Mouse (Mus musculus) A20 (cell line): ENCODE results near the gene Sik2.

Source experiments
- DNase-seq: peaks from one replicate; pipeline ENCODE4 v3.0.0-alpha.2; 2011; ENCODE audit warnings: low read depth, low spot score

The Sik2 gene

DNA sequence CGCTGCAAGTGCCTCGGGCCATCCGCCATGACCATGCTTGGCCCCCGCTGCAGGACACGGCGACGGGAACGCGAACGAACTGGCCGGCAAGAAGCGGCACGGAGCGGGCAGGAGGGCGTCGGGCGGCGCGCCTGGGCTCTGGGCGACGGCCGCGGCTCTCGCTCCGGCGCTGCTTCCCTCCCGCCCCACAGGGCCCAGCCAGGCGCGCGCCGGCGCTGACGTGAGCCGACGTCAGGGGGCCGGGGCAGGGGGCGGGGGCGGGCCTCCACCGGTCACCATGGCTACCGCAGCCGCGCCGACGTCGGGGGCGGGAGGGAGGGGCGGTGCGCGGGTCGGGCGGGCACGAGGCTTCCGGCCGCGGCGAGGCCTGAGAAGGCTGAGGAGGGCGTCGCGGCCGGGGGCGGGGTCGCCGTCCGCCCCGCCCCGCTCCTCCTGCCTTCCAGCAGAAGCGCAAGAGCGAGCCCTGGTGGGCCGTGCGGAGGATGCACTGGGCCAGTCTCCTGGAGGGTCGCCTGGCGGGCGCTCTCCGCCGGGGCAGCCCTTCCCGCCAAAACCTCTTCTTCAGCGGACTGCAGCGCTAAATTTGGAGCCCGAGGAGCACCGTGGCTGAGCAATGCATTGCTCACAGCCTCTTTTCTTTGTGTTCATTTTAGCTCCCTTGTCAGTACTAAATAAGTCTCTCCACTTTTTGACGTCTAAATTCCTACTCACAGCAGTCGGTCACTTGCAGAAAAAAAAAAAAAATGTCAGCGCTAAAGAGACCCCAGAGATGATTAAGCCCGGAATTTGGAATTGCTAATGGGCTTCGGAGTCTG is at the start of gene Sik2:
Gene Sik2, minus strand, starts transcription at position 233 of the 815 bp plus-strand sequence.
- DNase-seq: peak; percentile 95

DNA sequence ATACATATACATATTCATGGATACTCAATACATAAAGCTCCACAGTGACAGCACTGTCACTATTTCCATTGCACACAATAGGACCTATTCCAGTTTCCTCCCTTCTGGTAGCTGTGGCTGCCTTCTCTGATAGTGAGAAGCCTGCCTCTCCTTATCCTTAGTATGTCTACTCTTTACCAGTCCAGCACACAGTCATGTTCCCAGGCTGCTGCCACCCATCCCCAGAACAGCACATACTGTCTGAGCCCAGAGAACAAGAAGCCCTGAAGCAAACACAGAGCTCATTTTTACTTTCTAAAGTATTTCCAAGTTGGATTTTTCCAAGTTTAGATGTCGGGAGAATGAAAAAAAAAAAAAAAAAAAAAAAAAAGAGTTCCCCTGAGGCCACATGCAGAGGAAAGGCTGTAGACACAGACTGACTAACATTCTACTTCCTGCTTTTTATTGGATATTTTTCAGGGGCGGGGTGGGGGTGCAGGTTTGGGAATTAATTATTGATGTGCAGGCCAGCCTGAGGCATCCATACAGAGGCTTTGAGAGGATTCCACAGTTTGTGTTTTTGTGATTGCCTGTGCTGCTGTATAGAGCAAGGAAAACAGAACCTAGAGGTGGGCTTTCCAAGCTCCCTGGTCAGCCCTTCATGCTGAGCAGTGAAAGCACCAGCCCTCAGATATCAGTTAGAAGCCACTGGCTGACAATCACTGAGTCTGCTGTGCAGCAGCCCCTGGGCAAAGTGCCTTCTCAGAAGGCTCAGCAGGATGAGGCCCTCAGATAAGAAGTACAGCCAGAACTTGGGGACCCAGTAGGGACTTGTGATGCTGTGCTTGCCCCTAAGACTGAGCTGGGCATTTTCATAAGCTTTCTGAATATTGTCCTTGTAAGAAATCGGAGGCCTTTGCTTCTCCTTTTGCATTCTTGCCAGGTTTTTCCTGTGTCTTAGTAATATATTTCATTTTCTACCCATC is 47.8 kb upstream of the Sik2 start:
- no peak for DNase-seq

DNA sequence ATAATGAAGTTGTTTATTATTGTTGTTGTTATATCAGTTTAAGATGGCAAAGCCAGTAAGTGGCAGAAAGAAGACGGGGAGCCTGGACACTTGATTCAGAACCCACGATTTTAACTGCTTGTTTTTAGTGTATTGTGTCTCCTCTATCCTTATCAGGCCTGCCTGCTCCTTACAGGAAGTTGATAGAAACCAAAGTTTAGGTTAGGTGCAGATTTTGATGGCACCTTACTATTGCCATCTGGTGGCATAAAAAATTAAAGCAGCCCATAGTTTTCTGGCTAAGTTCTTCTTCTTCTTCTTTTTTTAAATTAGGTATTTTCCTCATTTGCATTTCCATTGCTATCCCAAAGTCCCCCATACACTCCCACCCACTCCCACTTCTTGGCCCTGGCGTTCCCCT is 43.3 kb upstream of the Sik2 start:
- DNase-seq: peak; percentile 54

DNA sequence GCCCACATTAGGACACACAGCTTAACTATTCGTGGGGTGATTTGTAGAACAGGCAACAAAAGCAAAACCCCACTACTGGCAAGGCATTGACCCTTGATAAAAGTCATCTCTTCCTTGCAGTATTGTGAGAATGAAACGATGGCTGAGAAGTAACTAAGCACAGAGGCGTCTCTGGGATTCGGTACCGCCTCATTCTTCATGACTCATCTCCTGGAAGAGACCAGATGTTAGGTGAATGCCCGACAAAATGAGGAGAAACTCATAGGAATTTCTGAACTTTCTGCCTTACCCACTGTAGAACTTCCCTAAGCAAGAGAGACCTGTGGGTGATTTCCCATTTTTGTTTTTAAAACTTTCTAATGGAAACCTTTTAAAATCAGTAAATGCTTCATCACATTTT is 33.3 kb upstream of the Sik2 start:
- no peak for DNase-seq

DNA sequence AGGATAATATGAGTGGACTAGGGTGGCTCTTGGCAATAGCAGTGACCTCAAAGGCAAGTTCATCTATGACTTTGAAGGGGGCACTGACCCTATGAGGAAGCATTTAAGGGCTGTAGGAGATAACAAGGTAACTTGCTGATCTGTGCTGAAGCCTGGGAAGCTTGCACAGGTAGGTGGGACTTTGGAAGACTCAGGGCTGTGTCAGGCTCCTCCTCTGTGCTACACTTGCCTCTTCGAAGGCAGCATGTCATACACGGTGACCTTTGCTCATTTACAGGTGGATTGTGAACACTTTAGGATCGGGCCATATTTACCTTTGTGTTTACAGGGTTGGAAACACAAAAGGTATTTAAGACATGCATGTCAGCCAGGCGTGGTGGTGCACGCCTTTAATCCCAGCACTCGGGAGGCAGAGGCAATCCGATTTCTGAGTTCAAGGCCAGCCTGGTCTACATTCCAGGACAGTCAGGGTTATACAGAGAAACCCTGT is 32.7 kb upstream of the Sik2 start:
- DNase-seq: no peak

DNA sequence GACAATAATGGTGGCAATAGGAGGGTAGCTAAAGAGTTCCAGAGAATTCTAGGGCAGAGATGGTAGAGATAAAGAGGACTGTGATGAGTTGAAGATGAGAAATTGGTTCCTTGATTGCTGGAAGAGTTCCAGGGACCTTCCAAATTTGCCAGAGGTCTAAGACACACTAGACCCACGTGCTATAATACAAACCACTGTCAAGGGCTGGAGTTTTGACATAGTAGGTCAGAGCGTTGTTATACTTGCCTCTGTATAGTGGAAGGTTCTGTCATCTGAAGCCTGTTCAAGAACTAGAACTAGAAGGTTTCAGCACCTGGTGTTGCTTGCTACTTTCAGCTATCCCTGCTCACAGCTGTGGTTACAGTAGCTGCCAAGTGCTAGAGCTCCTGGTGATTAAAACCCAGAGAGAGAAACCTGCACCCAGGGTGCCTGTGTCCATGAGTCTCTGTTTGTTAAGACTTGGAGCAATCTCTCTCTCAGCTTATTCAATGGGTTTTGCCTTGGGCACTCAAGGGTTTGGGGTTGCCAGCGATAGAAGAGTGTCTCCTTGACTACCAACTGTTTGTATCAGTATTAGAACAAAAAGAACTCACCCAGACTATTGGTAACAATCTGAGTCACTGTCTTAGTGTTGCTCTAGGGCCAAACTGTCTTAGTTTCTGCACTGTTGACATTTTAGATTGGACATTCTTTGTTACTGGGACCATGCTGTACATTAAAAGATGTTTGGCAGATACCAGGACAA is 24.1 kb upstream of the Sik2 start:
- DNase-seq: peak; percentile 24

DNA sequence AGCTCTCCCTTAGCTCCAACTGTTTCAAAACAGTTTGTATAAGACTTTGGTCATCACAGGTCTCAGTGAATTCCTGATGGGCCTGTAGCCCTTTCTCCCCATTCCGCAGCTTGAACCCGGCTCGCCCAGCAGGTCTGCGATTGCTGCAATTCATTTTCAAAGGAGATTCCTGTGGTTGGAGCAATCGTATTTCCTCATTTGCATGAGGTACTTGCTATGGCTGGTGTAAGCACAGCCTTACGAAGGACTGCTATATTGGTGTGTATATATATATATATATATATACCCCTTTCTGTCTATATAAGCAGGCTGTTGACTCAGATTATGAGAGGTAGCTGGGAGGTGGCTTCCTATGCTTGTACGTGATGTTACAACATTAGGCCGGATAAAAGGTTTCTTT is 23.4 kb upstream of the Sik2 start:
- no peak for DNase-seq

DNA sequence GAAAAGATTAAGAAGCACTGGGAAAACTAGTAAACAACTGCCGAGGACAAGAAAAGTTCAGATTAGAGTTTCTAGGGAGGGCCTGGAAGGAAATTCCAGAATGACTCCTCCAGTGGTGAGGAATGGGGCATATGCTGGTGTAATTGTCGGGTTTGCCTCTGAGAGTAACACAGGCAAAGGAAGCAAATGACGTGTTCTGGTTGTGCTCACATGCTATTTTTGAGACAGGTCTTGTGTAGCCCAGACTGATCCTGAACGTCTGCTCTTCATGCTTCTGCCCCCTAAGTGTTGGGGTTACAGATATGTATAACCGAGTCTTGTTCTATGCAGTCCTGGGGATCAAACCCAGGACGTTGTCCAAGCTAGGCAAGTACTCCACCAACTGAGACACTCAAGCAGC is 22.7 kb upstream of the Sik2 start:
- DNase-seq: no peak

DNA sequence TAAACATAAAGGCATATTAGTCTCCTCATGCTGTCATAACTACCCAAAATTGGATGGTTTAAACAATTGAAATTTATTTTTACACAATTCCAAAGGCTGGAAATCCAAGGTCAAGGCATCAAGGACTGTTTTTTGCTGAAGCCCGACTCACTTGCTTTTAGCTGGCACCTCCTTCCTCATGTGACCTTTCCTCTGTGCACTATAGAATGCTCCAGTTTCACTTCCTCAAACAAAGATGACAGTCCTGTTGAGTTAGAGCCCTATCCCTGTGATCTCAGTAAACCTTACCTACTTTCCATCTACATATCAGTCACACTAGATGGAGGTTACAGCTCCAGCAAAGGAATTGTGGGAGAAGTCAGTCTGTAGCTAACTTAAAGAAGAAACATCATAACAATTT is 21.3 kb upstream of the Sik2 start:
- peak; percentile 74 for DNase-seq

DNA sequence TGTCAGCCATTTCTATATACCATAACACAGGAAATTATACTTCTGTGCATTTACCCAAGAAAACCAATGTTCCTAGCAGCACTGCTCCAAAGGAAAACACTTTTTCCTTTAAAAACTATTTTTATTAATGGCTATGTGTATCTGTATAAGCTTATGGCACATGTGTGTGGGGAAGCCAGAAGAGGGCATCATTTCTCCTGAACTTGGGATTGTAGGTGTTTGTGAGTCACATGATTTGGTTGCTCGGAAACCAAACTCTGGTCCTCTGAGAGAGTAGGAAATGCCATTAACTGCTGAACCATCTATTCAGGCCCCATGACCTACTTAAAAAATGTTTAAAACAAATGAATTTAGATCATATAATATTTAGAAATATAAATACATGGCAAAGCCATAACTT is 18.1 kb upstream of the Sik2 start:
- DNase-seq: no peak

DNA sequence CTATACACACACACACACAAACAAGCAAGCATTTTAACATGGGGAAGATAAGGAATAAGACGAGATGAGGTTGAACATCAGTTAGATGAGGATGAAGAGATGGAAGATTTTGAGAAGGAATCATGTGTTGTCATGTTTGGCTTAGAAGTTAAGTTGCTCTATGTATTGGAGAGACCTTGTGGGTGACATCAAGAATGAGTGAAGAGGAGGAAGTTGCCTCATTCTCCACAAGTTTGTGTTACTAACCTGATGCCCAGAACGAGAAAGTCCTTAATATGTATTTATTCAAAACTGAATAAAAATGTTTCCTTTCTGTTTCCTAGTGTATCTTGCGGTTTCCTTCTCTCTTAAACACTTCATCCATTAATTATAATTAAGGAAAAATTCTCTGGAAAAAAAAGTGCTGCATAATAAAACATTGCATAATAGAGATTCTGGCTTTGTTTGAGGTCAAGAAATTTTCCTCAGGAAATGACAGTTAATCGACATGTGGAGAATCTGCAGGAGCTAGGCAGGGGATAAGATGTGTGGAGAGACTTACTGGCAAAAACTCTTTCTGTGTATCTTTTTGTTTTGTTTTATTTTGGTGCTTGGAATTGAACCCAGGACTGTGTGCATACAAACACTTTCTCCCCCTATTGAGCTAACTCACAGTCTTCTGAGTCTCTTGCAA is 12.4 kb upstream of the Sik2 start:
- no peak for DNase-seq

DNA sequence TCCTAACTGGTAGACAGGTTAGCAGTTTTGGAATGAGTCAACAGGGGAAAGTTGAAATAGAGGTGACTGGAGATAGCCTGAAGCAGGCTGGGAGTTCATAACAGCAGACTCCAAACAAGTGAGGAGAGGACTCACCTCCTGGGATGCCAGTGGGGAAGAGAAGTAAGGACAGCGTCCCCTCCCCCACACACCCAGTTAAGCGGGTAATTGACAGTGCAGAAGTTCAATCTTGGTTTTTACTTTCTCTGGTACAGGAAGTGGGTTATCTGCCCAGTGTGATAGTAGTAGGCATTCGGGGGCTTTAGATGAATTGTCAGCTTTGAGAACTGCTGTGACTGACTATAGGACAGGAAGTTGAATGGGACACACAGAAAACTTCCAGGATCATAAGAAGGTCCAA is 11.5 kb upstream of the Sik2 start:
- DNase-seq: peak; percentile 47

DNA sequence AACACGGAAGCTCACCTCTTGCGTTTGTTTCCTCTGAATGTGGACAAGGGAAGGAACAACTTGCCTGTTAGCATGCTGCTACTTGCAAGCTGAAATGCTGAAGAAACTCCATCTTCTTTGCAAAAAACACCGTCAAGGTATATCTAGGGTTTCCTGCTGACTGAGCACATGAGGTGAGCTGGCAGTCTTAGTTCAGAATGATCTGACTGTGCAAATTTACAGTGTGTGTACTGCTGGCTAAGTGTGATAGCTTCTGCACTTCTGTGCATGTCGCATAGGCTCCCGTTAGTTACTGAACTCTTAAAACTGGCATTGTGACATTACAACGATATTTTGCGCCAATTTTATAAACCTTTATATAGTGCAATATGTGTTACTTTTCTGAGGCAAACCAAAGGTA is 10.8 kb upstream of the Sik2 start:
- DNase-seq: no peak

DNA sequence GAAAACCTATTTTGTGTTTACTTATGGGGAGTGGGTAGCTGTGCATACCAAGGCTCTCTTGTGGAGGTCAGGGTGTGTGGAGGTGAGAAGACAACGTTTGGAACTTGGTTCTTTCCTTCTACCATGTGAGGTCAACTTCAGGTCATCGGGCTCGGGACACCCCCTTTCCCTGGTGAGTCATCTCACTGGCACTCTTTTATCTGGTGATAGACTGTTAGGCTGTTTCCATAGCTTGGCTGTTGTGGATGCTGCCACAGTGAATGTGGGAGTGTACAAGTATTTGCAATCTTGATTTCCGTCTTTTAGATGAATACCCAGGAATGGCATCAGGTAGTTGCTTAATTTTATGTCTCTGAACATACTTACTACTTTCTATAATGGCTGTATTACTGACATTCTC is 6.9 kb upstream of the Sik2 start:
- no peak for DNase-seq

DNA sequence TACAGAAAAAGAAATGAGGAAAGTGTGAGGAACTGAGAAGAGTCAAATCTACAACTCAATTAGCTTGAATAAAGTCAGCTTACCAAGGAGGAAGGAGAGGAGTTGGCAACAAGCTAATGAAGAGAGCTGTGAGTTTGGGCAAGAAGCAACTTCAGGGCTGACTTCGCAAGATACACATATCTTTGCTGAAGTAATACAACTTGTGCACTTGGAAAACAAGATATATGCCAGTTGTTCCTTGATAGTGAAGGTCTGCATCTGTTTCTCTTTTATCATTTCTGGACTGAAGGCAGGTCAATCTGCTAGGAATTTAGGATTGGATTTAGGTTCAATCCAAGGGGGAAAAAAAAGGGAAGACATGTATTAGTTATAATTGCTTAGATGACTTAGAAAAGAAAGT is 4.8 kb upstream of the Sik2 start:
- DNase-seq: no peak

DNA sequence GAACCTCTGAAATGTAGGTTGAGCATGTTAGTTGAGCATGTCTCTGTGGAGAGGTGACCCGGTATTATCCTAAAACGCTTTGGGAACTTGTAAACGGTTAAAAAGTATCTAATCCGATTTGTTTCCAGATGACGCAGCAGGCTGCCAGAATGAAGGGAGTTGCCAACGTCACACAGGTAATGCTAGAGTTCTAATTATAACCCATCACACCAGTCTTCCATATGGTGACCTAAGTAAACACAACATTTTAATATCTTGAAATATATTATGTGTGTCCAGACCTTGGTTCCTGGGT is 730 bp upstream of the Sik2 start:
- no peak for DNase-seq

DNA sequence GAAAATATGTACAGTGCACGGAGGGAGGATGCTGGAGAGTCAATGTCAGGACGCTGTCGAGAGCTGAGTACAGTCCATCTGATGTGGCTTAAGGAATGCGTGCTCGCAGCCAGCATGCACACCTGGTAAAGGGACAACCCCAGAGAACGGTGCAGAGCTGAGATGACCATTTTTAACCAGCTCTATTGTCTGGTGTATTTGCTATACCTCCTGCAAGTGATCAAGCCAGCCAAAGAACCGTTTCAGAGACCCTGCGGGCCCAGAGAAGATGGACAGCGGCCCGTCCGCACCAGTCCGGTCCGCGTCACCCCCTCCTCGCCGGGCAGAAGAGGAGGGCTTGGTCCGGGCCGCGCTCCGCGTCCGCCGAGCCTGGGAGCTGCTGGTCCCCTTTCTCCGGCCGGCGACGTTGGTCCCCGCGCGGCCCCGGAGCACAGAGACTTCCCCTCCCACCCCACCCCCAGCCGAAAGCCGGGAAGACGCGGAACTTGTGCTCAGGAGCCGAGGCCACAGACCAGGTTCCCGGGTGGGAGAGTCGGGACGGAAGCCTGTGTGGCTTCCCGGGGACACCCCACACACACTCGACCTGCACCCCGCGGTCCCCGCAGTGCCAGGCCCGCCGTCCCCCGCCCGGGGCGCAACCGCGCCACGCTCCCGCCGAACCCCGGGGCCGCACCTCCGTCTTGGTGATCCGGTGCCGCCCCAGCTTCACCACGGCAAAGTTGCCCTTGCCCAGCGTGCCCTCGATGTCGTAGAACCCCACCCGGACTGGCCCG is 619 bp downstream of the Sik2 start:
- DNase-seq: peak; percentile 78

DNA sequence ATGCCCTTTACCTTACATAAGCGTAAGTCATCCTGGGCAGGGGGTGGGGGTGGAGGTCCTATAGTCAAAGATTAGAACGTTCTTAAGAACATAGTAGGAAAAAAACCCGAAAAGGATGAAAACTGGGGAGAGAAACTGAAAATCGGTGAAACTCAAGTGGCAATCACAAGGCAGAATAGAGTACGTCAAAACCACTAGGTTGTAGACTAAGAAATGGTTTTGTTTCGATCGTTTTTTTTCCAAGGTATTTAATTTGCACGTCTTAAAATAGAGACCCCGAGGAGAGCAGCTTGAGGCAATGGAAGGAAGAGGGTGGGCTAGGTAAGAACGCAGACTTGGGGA is 1.2 kb downstream of the Sik2 start:
- DNase-seq: no peak

DNA sequence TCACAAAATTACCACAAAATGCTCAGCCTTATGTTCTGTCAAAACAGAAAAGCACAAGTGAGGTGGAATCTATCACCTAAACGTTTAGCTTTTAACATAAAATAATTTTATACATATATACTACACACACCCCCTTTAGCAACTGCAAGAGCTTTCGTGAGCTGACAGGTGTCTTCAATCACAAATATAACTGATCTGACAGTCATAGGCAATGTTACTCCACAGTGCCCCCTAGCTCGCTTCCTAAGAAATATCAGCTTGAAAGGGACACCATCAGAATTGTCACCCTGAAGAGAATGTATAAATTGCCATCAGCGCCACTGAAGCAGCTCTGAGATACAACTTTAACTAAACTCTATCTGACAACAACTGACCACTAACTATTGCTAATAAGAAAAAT is 2.0 kb downstream of the Sik2 start:
- peak; percentile 88 for DNase-seq

DNA sequence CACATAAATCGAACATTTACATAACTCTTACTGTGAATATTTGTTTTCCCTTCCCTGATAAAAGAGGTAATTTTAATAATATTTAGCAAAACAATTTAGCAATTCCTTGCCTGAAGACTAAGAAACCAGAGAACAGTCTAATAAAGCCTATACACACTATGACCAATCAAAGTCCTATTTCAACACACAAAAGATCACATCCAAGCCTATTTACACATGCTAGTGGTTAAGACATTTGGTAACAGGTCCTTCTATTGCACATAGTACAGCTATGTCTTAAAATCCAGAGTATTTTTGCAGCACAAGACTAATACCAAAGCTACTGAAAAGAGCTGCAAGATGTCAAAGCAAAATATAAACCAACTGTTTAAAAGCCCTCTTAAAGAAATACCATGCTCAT is 4.8 kb downstream of the Sik2 start:
- no peak for DNase-seq

DNA sequence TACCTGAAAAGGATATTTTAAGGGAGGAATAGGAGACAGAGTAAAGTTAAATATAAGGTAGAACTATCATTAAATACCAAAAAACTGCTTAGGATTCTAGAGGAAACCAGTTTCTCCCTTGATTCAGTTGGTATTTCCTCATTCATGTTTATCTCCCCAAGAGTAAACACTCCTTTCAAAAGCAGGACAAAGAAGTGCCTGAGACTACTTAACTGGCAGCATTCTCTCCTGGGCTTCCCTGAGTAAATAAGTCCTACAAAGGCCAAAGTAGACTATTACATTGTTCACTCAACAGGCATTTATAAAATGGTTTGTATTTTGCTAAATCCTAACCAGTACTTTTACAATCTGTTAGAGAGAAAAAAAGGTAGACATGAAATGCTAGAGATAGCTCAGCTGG is 22.2 kb downstream of the Sik2 start:
- no peak for DNase-seq
